Mouse (Mus musculus): ENCODE results near the gene Pald1. TPM values are rescaled to one million over a fixed set of nuclear protein-coding genes. Genes with fewer than 3 reads are reported as not detected.

The Pald1 gene
- total RNA-seq, 1 experiment, result 102 TPM

DNA sequence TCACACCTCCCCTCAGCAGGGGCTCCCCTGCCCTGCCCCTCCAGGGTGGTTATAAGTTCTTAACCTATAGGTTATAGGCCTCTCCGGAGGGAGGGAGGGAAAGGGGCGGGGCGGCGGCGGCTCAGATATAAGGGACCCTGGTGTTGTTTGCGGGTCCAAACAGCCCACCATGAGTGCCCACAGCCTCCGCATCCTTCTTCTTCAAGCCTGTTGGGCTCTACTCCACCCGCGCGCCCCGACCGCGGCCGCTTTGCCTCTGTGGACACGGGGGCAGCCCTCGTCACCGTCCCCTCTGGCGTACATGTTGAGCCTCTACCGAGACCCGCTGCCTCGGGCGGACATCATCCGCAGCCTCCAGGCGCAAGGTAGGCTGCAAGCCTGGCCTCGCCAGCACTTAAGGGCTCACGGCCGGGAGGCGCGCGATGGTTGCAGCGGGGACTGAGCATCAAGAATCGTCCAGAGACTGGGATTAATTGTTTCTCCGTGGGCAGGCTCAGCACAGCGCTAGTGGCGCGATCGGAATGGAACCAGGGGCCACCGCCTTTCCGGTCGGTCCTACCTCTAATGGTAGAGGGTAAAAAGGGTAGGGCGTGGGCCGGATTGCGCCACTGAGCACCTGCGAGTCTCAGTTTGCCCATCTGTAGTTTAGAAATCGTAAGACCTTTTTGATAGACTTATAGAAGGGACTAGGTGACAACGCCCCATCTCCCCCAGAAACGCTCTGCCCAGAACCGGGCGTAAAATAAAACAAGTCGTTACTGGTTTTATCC lies 35.0 kb upstream of the Pald1 start:
- Histone ChIP-seq H3K9me3 (ENCODE audit: control insufficient read depth, insufficient read depth, low read depth, low read length) (no peaks in the 10 kb centered on the region), H3K9ac (ENCODE audit: insufficient read depth, low read depth, low read length, poor library complexity, severe bottlenecking) (peak overlapping the region; percentile 88), H3K4me1 (ENCODE audit: control insufficient read depth in 2 of 2, insufficient read depth in 2 of 2, low read length in 2 of 2, poor library complexity in 1 of 2) (peaks cover 4 to 16% of the 10 kb centered on the region in 2 experiments), H3K36me3 (ENCODE audit: control insufficient read depth, insufficient read depth, low read length, poor library complexity, severe bottlenecking) (peaks cover 22% of the 10 kb centered on the region), H3K4me3 (ENCODE audit: insufficient read depth in 1 of 2, low read depth in 1 of 2, low read length in 2 of 2, poor library complexity in 1 of 2, severe bottlenecking in 1 of 2) (peak overlapping the region; percentile 92 to 93), H3K27ac (ENCODE audit: insufficient read depth, low read depth, low read length, poor library complexity, severe bottlenecking) (peak overlapping the region; percentile 96)
- DNase-seq (ENCODE audit: low read depth, low spot score), result peak; percentile 77
- in situ Hi-C loops (cut with MboI; ENCODE audit: low sequenced_read_pairs in 2 of 2, unreplicated experiment in 2 of 2), result no loop called here
- TF ChIP-seq HCFC1 (IDR thresholded peaks at IDR 0.05; ENCODE audit: borderline replicate concordance, insufficient read depth, low read length) (no peak), MAFK (IDR thresholded peaks at IDR 0.05; ENCODE audit: insufficient read depth, low read depth, low read length) (no peak), ZNF384 (IDR thresholded peaks at IDR 0.05; ENCODE audit: low read depth, low read length) (no peak), CHD2 (IDR thresholded peaks at IDR 0.05; ENCODE audit: low read depth, low read length) (no peak), ZC3H11A (IDR thresholded peaks at IDR 0.05; ENCODE audit: borderline replicate concordance, low read depth, low read length) (no peak)

DNA sequence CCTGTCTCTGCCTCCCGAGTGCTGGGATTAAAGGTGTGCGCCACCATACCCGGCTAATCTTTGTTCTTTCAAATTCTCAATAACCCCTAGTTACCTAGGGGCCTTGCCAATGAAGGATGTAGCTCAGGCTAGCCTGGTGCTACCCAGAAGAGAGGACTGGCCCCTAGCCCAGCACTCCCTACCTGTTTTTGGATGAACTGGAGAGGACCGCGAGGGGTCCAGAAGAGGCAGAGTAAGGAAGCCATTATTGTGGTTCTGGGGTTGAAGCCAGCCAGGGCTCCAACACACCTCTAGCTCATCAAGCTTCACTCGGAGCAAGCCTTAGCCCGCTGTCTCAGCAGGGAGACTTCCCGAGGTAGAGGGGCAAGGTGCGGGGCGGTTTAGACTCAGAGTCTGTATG lies 34.3 kb upstream of the Pald1 start, which contains the start of gene Nodal:
TSS of gene Nodal (plus strand) at position 301 of the 400 bp plus-strand sequence.
- in situ Hi-C loops (cut with MboI; ENCODE audit: low sequenced_read_pairs in 2 of 2, unreplicated experiment in 2 of 2), result no loop called here
- no peak for DNase-seq (ENCODE audit: low read depth, low spot score)

DNA sequence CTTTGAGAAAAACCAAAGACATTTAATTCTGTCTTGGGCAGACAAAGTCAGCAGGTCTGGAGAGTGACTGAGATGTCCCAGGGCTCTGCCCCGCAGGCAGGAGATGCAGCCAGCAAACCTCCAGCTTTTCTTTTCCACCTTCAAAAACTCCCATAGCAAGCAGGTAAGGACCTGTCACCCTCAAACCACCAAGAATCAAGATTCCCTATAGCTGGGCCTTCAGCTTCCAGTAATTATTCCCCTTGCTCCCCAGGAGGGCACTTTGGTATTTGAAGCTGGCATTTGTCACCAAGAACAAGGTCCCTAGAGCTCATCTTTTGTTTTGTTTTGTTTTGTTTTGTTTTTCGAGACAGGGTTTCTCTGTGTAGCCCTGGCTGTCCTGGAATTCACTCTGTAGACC lies 33.7 kb upstream of the Pald1 start:
- no peak for DNase-seq (ENCODE audit: low read depth, low spot score)
- peak overlapping the region; percentile 100 for H3K27ac ChIP-seq (ENCODE audit: insufficient read depth, low read depth, low read length, poor library complexity, severe bottlenecking)
- peak overlapping the region; percentile 59 for H3K9ac ChIP-seq (ENCODE audit: insufficient read depth, low read depth, low read length, poor library complexity, severe bottlenecking)
- peak overlapping the region; percentile 1 to 66; a peak in 3 of 4 replicates for H3K4me3 ChIP-seq (ENCODE audit: insufficient read depth in 1 of 2, low read depth in 1 of 2, low read length in 2 of 2, poor library complexity in 1 of 2, severe bottlenecking in 1 of 2)
- peaks cover 16% of the 10 kb centered on the region; the same call in 1 of the 2 replicates for H3K36me3 ChIP-seq (ENCODE audit: control insufficient read depth, insufficient read depth, low read length, poor library complexity, severe bottlenecking)
- peaks cover 4 to 15% of the 10 kb centered on the region in 2 experiments; a peak in 3 of 4 replicates for H3K4me1 ChIP-seq (ENCODE audit: control insufficient read depth in 2 of 2, insufficient read depth in 2 of 2, low read length in 2 of 2, poor library complexity in 1 of 2)
- H3K9me3 ChIP-seq (ENCODE audit: control insufficient read depth, insufficient read depth, low read depth, low read length), result no peaks in the 10 kb centered on the region
- in situ Hi-C loops (cut with MboI; ENCODE audit: low sequenced_read_pairs in 2 of 2, unreplicated experiment in 2 of 2), result no loop called here
- no peak for TF ChIP-seq CHD2 (IDR thresholded peaks at IDR 0.05; ENCODE audit: low read depth, low read length)
- TF ChIP-seq ZNF384 (IDR thresholded peaks at IDR 0.05; ENCODE audit: low read depth, low read length), result no peak
- no peak for TF ChIP-seq ZC3H11A (IDR thresholded peaks at IDR 0.05; ENCODE audit: borderline replicate concordance, low read depth, low read length)
- no peak for TF ChIP-seq HCFC1 (IDR thresholded peaks at IDR 0.05; ENCODE audit: borderline replicate concordance, insufficient read depth, low read length)
- no peak for TF ChIP-seq MAFK (IDR thresholded peaks at IDR 0.05; ENCODE audit: insufficient read depth, low read depth, low read length)

More for the DNA sequence above, 34.3 kb upstream of the Pald1 start, which contains the start of gene Nodal:
- Histone ChIP-seq H3K4me3 (ENCODE audit: insufficient read depth in 1 of 2, low read depth in 1 of 2, low read length in 2 of 2, poor library complexity in 1 of 2, severe bottlenecking in 1 of 2) (peak within 1 kb of the TSS; percentile 92 to 93), H3K9me3 (ENCODE audit: control insufficient read depth, insufficient read depth, low read depth, low read length) (no peaks in the 10 kb centered on the region), H3K4me1 (ENCODE audit: control insufficient read depth in 2 of 2, insufficient read depth in 2 of 2, low read length in 2 of 2, poor library complexity in 1 of 2) (peaks cover 4 to 15% of the 10 kb centered on the region in 2 experiments), H3K9ac (ENCODE audit: insufficient read depth, low read depth, low read length, poor library complexity, severe bottlenecking) (peak within 1 kb of the TSS; percentile 88), H3K36me3 (ENCODE audit: control insufficient read depth, insufficient read depth, low read length, poor library complexity, severe bottlenecking) (peaks cover 16% of the 10 kb centered on the region; the same call in 1 of the 2 replicates), H3K27ac (ENCODE audit: insufficient read depth, low read depth, low read length, poor library complexity, severe bottlenecking) (peak within 1 kb of the TSS; percentile 100)
- no peak for TF ChIP-seq ZC3H11A (IDR thresholded peaks at IDR 0.05; ENCODE audit: borderline replicate concordance, low read depth, low read length)
- TF ChIP-seq HCFC1 (IDR thresholded peaks at IDR 0.05; ENCODE audit: borderline replicate concordance, insufficient read depth, low read length), result no peak
- TF ChIP-seq CHD2 (IDR thresholded peaks at IDR 0.05; ENCODE audit: low read depth, low read length), result no peak
- no peak for TF ChIP-seq ZNF384 (IDR thresholded peaks at IDR 0.05; ENCODE audit: low read depth, low read length)
- TF ChIP-seq MAFK (IDR thresholded peaks at IDR 0.05; ENCODE audit: insufficient read depth, low read depth, low read length), result no peak

DNA sequence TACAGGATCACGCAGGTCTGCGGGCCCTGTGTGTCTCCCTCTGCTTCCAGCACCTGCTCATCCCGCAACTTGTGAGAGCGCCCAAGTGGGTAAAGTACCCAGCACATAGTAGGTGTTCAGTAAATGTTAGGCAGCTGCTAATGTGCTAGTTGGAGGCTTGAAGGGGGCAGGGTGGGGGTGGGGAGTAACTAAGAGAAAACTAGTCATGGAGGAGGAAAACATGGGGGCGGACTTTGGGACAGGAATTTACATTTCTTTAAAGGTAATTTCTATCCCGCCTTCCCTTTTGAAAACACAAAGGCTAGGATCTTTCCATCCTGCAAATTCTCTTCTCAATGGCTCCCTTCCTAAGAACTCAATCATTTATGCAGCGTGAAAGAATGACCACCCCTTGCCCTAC lies 33.2 kb upstream of the Pald1 start:
- H3K36me3 ChIP-seq (ENCODE audit: control insufficient read depth, insufficient read depth, low read length, poor library complexity, severe bottlenecking), result peaks cover 16% of the 10 kb centered on the region; the same call in 1 of the 2 replicates
- peak overlapping the region; percentile 87 for H3K9ac ChIP-seq (ENCODE audit: insufficient read depth, low read depth, low read length, poor library complexity, severe bottlenecking)
- DNase-seq (ENCODE audit: low read depth, low spot score), result peak; percentile 68
- H3K4me3 ChIP-seq (ENCODE audit: insufficient read depth in 1 of 2, low read depth in 1 of 2, low read length in 2 of 2, poor library complexity in 1 of 2, severe bottlenecking in 1 of 2), result peak overlapping the region; percentile 29 to 66
- in situ Hi-C loops (cut with MboI; ENCODE audit: low sequenced_read_pairs in 2 of 2, unreplicated experiment in 2 of 2), result no loop called here
- H3K27ac ChIP-seq (ENCODE audit: insufficient read depth, low read depth, low read length, poor library complexity, severe bottlenecking), result peak overlapping the region; percentile 100
- TF ChIP-seq CHD2 (IDR thresholded peaks at IDR 0.05; ENCODE audit: low read depth, low read length) (no peak), ZC3H11A (IDR thresholded peaks at IDR 0.05; ENCODE audit: borderline replicate concordance, low read depth, low read length) (no peak), ZNF384 (IDR thresholded peaks at IDR 0.05; ENCODE audit: low read depth, low read length) (no peak), HCFC1 (IDR thresholded peaks at IDR 0.05; ENCODE audit: borderline replicate concordance, insufficient read depth, low read length) (no peak), MAFK (IDR thresholded peaks at IDR 0.05; ENCODE audit: insufficient read depth, low read depth, low read length) (no peak)
- H3K9me3 ChIP-seq (ENCODE audit: control insufficient read depth, insufficient read depth, low read depth, low read length), result no peaks in the 10 kb centered on the region
- H3K4me1 ChIP-seq (ENCODE audit: control insufficient read depth in 2 of 2, insufficient read depth in 2 of 2, low read length in 2 of 2, poor library complexity in 1 of 2), result peaks cover 4 to 17% of the 10 kb centered on the region in 2 experiments; a peak in 3 of 4 replicates

Measured in ES-E14 (cell line).